Mouse (Mus musculus) stomach, postnatal 0 days (tissue): ENCODE measurements around the gene Prkd1.

Experiments used
- CTCF ChIP-seq: IDR thresholded peaks from 2 replicates; pipeline ENCODE4 v1.5.1; 2016; ENCODE audit warnings: antibody characterized with exemption, low read depth, mild to moderate bottlenecking, moderate library complexity
- EP300 ChIP-seq: optimal IDR thresholded peaks from 2 replicates; pipeline ENCODE3; 2016; ENCODE audit warnings: antibody characterized with exemption

DNA sequence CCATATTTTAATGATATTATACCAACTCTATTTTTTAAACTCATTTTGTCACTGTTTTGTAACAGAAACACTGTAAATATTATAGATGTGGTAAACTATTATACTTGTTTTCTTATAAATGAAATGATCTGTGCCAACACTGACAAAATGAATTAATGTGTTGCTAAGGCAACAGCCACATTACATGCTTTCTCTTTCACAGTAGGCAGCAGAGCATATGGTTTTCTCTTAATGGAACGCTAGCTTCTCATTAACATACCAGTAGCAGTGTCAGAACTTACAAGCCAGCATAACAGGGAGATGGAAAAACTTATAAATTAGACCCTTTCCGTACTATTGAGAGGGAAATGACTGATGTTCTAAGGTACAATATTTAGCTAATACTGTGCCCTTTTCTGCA, 353.3 kb downstream of the Prkd1 start:
- TF ChIP-seq EP300: no peak
- no peak for TF ChIP-seq CTCF
